Mouse (Mus musculus) layer of hippocampus, postnatal 25 days (tissue): ENCODE data around the gene Olfr1375. TPM values are rescaled to one million over a fixed set of nuclear protein-coding genes. Genes with fewer than 3 reads are reported as not detected.

ENCODE experiments used
- total RNA-seq, 2 experiments: library from RNA; stranded (reverse); gene quantifications; 2 replicates each; pipeline ENCODE4 v1.2.3; 2021

Olfr1375 gene
- total RNA-seq, 2 experiments from 2014 or later: not detected

Other genes starting within 250 kb of the Olfr1375 start
- gene Zfp354c, start 220.4 kb upstream of the Olfr1375 start, total RNA-seq: 10 to 100 TPM; 48.0 to 48.2 TPM
- gene Zfp879, start 206.6 kb upstream of the Olfr1375 start, total RNA-seq: 1 to 10 TPM; 3.0 to 3.4 TPM
- gene Grm6, start 197.4 kb upstream of the Olfr1375 start, total RNA-seq: not detected
- 1 to 10 TPM; 6.1 to 6.2 TPM for gene Zfp454, start 160.5 kb upstream of the Olfr1375 start, total RNA-seq
- gene Zfp2, start 131.9 kb upstream of the Olfr1375 start, total RNA-seq: 10 to 100 TPM; 17.2 to 19.7 TPM
- 1 to 10 TPM; 5.4 to 7.2 TPM for gene Zfp354b, start 116.5 kb upstream of the Olfr1375 start, total RNA-seq
- not detected for gene 4933414I15Rik, start 104.3 kb upstream of the Olfr1375 start, total RNA-seq
- not detected for gene Prop1, start 94.3 kb upstream of the Olfr1375 start, total RNA-seq
- not detected for gene Olfr1378, start 81.6 kb upstream of the Olfr1375 start, total RNA-seq
- not detected for gene Olfr1377, start 66.1 kb upstream of the Olfr1375 start, total RNA-seq
- not detected for gene Olfr51, start 44.5 kb upstream of the Olfr1375 start, total RNA-seq
- gene Olfr54, start 33.9 kb upstream of the Olfr1375 start, total RNA-seq: not detected
- 1 to 10 TPM; 8.7 to 8.8 TPM for gene Zfp354a, start 11.1 kb downstream of the Olfr1375 start, total RNA-seq
- gene Gm12569, start 172.4 kb downstream of the Olfr1375 start, total RNA-seq: not detected
- gene Clk4, start 213.6 kb downstream of the Olfr1375 start, total RNA-seq: 100 to 1,000 TPM; 105 to 127 TPM
- under 1 TPM; 0.42 to 0.68 TPM for gene BC049762, start 214.9 kb downstream of the Olfr1375 start, total RNA-seq
- 1 to 10 TPM; 5.0 to 5.4 TPM for gene Col23a1, start 241.8 kb downstream of the Olfr1375 start, total RNA-seq